Mouse (Mus musculus): Measurements from ENCODE around the gene F13a1.

The F13a1 gene

GRCm38 (mm10) chr13:37050126-37050525 is at the start of gene F13a1:
TSS of gene F13a1 (minus strand) at chr13:37050244.
- DNase-seq = no peak

- DNase-seq = no peak
Observed at GRCm38 (mm10) chr13:37091620-37092019, 41.6 kb upstream of the F13a1 start.

GRCm38 (mm10) chr13:37089104-37089503 is 39.1 kb upstream of the F13a1 start:
- no peak for DNase-seq

GRCm38 (mm10) chr13:37081506-37082241 is 31.6 kb upstream of the F13a1 start:
- peak; percentile 10 for DNase-seq

GRCm38 (mm10) chr13:37071390-37071789 is 21.3 kb upstream of the F13a1 start:
- no peak for DNase-seq

- no peak for DNase-seq
Observed at GRCm38 (mm10) chr13:37070824-37071223, 20.8 kb upstream of the F13a1 start.

GRCm38 (mm10) chr13:37060810-37061209 is 10.8 kb upstream of the F13a1 start:
- no peak for DNase-seq

GRCm38 (mm10) chr13:37056662-37057061 is 6.6 kb upstream of the F13a1 start:
- no peak for DNase-seq

- no peak for DNase-seq
Observed at GRCm38 (mm10) chr13:37049631-37050030, 413 bp downstream of the F13a1 start.

- no peak for DNase-seq
Observed at GRCm38 (mm10) chr13:37049018-37049417, 1.0 kb downstream of the F13a1 start.

- no peak for DNase-seq
Observed at GRCm38 (mm10) chr13:37045005-37045404, 5.0 kb downstream of the F13a1 start.

- DNase-seq = no peak
Observed at GRCm38 (mm10) chr13:37034745-37035144, 15.3 kb downstream of the F13a1 start.

- DNase-seq = no peak
Observed at GRCm38 (mm10) chr13:37025996-37026579, 24.0 kb downstream of the F13a1 start.

- no peak for DNase-seq
Observed at GRCm38 (mm10) chr13:37021575-37021974, 28.5 kb downstream of the F13a1 start.

GRCm38 (mm10) chr13:37010771-37011170 is 39.3 kb downstream of the F13a1 start:
- DNase-seq = no peak

GRCm38 (mm10) chr13:37006224-37006623 is 43.8 kb downstream of the F13a1 start:
- no peak for DNase-seq

- no peak for DNase-seq
Observed at GRCm38 (mm10) chr13:36999210-36999705, 50.8 kb downstream of the F13a1 start.

GRCm38 (mm10) chr13:36993593-36993992 is 56.5 kb downstream of the F13a1 start:
- no peak for DNase-seq

- DNase-seq = no peak
Observed at GRCm38 (mm10) chr13:36988392-36988791, 61.7 kb downstream of the F13a1 start.

- no peak for DNase-seq
Observed at GRCm38 (mm10) chr13:36973016-36973415, 77.0 kb downstream of the F13a1 start.

GRCm38 (mm10) chr13:36972226-36972625 is 77.8 kb downstream of the F13a1 start:
- no peak for DNase-seq

GRCm38 (mm10) chr13:36962926-36963325 is 87.1 kb downstream of the F13a1 start:
- DNase-seq = no peak

- no peak for DNase-seq
Observed at GRCm38 (mm10) chr13:36958996-36959395, 91.0 kb downstream of the F13a1 start.

GRCm38 (mm10) chr13:36954937-36955336 is 95.1 kb downstream of the F13a1 start:
- no peak for DNase-seq

- DNase-seq = no peak
Observed at GRCm38 (mm10) chr13:36953676-36954075, 96.4 kb downstream of the F13a1 start.
